Mouse (Mus musculus): ENCODE results near the gene Prmt3. TPM values are rescaled to one million over a fixed set of nuclear protein-coding genes. Genes with fewer than 3 reads are reported as not detected.

The Prmt3 gene
- 10 to 100 TPM in 1 of 2 experiments, 1 to 10 TPM in 1; 9.8 to 12.1 TPM for total RNA-seq (2021)

DNA sequence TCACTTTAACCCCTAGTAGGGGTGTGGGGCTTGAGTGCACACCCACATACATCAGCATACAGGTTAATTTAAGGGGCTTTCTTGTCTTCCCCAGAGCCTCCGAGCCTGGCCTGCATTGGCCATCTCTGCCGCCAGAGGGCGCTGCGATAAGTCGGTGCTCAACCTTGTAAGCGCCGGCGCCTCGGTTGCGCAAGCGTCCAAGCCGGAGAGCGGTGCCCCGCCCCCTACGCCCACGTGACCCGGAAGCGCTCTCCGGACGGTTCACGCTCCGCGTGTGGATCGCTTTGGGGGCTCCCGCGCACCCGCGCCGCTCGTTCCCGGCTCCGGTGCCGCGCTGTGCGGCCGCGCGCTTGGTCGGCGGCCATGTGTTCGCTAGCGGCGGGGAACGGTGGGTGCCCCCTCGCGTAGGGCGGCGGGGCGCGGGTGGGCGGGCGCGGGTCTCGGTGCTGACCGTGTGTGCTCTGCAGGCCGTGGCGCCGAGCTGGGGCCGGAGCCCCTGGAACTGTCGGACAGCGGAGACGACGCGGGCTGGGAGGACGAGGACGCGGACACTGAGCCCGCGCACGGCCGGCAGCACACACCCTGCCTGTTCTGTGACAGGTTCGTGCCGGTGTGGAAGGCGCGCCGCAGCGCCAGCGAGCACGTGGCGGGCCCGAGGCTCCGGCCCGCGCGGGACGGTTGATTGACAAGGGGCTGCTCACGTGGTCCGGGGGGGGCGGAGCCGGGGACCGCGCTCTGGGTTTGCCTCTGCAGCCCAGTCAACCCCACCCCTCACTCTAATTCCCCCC, at the start of gene Prmt3:
Gene Prmt3, plus strand, starts transcription at position 233 of the 788 bp plus-strand sequence.
- peak; percentile 88 for DNase-seq (ENCODE audit: low spot score)
- intact Hi-C loops (cut with DNase I), result loop anchor here (2.0 kb wide), 1 partner anchor 144 kb away; no protein-coding TSS in a partner anchor

- DNase-seq (ENCODE audit: low spot score), result no peak
- intact Hi-C loops (cut with DNase I), result no loop called here
Observed at GRCm38 (mm10) chr7:49734342-49734741, 43.8 kb upstream of the Prmt3 start.

- DNase-seq (ENCODE audit: low spot score), result no peak
- intact Hi-C loops (cut with DNase I), result no loop called here
Observed at GRCm38 (mm10) chr7:49739448-49739847, 38.7 kb upstream of the Prmt3 start.

- intact Hi-C loops (cut with DNase I), result no loop called here
- no peak for DNase-seq (ENCODE audit: low spot score)
Observed at GRCm38 (mm10) chr7:49741474-49741873, 36.7 kb upstream of the Prmt3 start.

- no peak for DNase-seq (ENCODE audit: low spot score)
Observed at GRCm38 (mm10) chr7:49741923-49742322, 36.2 kb upstream of the Prmt3 start.

GRCm38 (mm10) chr7:49751148-49751547, 27.0 kb upstream of the Prmt3 start:
- no peak for DNase-seq (ENCODE audit: low spot score)
- intact Hi-C loops (cut with DNase I), result loop anchor here (5.0 kb wide), 1 partner anchor 279 kb away; no protein-coding TSS in a partner anchor

More at GRCm38 (mm10) chr7:49741923-49742322, 36.2 kb upstream of the Prmt3 start:
- intact Hi-C loops (cut with DNase I), result no loop called here

GRCm38 (mm10) chr7:49752730-49753506, 25.2 kb upstream of the Prmt3 start:
- DNase-seq (ENCODE audit: low spot score), result no peak
- intact Hi-C loops (cut with DNase I), result loop anchor here (5.0 kb wide), 1 partner anchor 281 kb away; no protein-coding TSS in a partner anchor

- DNase-seq (ENCODE audit: low spot score), result no peak
- intact Hi-C loops (cut with DNase I), result loop anchor here (1.0 to 5.0 kb wide), 2 partner anchors 138 to 282 kb away; no protein-coding TSS in a partner anchor
Observed at GRCm38 (mm10) chr7:49754767-49755166, 23.4 kb upstream of the Prmt3 start.

DNA sequence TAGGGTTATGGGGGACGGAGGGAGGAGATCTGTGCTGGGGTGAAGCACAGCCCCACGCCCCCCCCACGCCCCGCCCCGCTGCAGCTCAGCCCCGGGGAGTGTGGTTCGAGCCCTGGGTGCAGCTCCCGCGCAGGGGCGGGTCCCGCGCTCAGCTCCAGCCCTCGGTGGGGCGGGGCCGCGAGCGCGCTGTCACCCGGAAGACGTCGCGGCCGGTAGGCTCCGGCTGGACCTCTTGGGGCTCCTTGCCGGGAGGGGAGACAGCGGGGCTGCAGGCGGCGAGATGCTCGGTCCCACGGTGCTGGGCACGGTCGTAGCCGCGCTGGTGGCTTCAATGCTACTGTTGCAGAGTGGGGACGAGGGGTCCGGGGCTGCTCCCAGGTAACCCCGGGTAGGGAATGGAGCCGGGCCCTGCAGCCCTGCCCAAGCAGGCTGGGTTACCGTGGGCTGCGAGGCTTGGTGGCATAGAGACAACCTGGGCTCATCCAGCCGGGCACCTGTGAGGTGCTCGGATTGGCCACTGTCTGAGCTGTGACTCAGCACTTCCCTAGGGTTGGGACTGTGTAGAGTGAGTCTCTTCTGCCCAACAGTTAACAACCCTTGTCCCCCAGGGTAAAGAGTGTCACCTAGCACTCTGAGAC, 19.1 kb upstream of the Prmt3 start, which contains the start of gene Htatip2:
Gene Htatip2, plus strand, starts transcription at position 182 of the 638 bp plus-strand sequence.
- intact Hi-C loops (cut with DNase I), result no loop called here
- DNase-seq (ENCODE audit: low spot score), result peak; percentile 16

DNA sequence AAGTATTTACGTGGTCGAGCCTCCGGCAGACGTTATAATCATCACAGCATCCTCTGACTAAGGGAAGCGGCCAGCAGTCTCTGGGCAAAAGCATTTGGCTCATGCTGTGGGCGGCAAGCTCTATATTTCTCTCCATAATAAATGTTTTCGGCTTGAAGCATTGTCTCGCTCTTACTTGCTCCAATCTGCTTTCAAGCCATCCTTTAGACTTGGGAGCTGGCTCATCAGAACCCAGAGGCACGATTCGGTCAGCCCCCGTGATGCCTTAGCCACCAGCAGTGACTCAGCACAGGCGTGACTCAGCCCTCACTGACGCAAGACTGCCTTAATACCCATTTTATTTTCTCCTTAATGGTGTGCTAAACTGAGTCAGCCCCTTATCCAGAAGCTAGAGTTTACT, 15.5 kb upstream of the Prmt3 start:
- intact Hi-C loops (cut with DNase I), result no loop called here
- DNase-seq (ENCODE audit: low spot score), result no peak

- DNase-seq (ENCODE audit: low spot score), result no peak
- intact Hi-C loops (cut with DNase I), result no loop called here
Observed at GRCm38 (mm10) chr7:49764011-49764716, 14.0 kb upstream of the Prmt3 start.

DNA sequence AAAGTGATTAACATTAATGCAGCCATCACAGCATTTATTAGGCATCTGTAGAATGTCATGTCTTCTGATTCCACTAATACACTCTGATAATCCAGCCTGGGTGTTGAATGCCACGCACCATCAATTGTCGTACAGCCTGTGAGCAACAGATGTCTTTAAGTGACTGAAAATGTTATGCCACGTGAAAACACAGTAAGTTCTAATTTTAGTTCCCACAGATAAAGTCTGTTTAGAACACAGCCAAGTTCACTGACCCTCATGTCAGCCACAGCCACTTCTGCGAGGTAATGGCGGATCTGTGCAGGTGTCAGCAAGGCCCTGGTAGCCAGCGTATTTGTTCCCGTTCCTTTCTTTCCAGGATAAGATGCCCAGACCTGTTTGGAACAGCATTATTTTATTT, 12.0 kb upstream of the Prmt3 start:
- no peak for DNase-seq (ENCODE audit: low spot score)
- intact Hi-C loops (cut with DNase I), result no loop called here

DNA sequence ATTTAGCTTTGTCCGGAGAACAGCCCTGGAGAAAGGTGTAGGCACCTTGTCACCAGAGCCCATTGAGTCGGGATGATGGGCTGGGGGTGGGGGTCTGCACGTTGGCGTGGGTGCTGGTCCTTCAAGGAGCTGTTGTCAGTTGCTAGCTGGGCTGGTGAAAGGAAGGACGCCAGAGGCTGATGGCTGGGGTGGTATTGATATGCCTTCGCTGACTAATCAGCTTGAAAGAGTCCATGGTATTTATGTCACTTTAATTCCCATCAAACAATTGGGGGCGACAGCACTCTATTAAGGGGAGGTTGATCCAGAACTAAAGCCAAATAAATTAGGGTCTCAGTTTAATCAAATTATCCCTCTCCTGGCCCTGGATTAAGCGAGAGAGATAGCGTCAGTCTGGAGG, 9.6 kb upstream of the Prmt3 start:
- no peak for DNase-seq (ENCODE audit: low spot score)
- intact Hi-C loops (cut with DNase I), result no loop called here

GRCm38 (mm10) chr7:49774396-49774795, 3.8 kb upstream of the Prmt3 start:
- no peak for DNase-seq (ENCODE audit: low spot score)
- intact Hi-C loops (cut with DNase I), result no loop called here

GRCm38 (mm10) chr7:49777585-49777984, 561 bp upstream of the Prmt3 start:
- intact Hi-C loops (cut with DNase I), result no loop called here
- DNase-seq (ENCODE audit: low spot score), result no peak

GRCm38 (mm10) chr7:49778904-49779615, 914 bp downstream of the Prmt3 start:
- intact Hi-C loops (cut with DNase I), result loop anchor here (2.0 kb wide), 1 partner anchor 144 kb away; no protein-coding TSS in a partner anchor
- DNase-seq (ENCODE audit: low spot score), result no peak

DNA sequence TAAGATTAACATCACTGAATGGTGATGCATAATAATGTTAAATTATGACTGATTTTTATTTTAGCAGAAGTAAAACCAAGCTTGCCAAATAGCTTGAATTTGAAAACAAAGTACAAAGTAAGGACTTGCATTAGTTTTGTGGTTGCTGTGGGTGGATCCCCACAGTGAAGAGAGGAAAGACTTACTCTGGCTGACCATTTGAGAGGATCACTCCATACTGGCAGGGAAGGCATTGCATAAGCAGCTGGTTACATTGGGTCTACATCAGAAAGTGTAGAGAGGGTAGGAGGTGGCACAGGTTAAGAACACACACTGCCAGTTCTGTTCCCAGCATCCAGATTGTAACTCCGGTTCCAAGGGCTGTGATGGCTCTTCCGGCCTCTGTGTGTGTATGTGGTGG, 4.9 kb downstream of the Prmt3 start:
- no peak for DNase-seq (ENCODE audit: low spot score)
- intact Hi-C loops (cut with DNase I), result no loop called here

DNA sequence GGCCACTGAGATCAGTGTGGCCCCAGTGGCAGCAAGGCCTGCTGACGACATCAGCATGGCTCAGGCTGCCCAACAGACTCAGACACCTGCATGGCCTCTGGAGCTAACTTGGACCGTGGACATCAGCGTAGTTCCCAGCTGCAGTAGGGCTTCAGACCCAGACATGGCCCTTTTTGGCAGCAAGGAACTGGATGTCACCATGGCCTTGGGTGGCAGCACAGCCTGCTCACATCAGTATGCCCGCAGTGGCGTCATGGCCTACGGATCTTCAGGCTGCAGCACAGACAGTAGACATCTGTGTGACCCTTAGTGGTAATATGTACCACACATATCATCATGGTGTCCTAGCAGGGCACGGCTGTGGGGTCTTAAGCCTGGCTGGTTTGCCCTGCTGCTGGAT, 7.0 kb downstream of the Prmt3 start:
- DNase-seq (ENCODE audit: low spot score), result no peak
- intact Hi-C loops (cut with DNase I), result no loop called here
